Mouse (Mus musculus) heart, postnatal 0 days (tissue): ENCODE measurements at regions not wholly inside any gene's neighbourhood (a gene's known extent, or its start where the extent isn't known, plus 50 kb on each side); places are given as distances from the start of the nearest gene placed in this dataset.

Source experiments
- CTCF ChIP-seq: IDR thresholded peaks from 2 replicates; pipeline ENCODE4 v1.5.1; 2016; ENCODE audit warnings: antibody characterized with exemption, control low read depth, low read depth
- EP300 ChIP-seq: IDR thresholded peaks from 2 replicates; pipeline ENCODE4 v1.6.1; 2016; ENCODE audit warnings: antibody characterized with exemption, low read depth

- TF ChIP-seq CTCF, result no peak
- no peak for TF ChIP-seq EP300
Observed at GRCm38 (mm10) chr13:59248411-59248810, 336.6 kb downstream of the Agtpbp1 start.
